Mouse (Mus musculus) frontal cortex, postnatal 25 days (tissue): ENCODE measurements around the gene Cep104.

Experiments
- DNase-seq, 2 experiments: peaks; one replicate each; pipeline ENCODE4 v3.0.0; 2022; ENCODE audit warnings: low spot score in 2 of 2

Cep104 gene

DNA sequence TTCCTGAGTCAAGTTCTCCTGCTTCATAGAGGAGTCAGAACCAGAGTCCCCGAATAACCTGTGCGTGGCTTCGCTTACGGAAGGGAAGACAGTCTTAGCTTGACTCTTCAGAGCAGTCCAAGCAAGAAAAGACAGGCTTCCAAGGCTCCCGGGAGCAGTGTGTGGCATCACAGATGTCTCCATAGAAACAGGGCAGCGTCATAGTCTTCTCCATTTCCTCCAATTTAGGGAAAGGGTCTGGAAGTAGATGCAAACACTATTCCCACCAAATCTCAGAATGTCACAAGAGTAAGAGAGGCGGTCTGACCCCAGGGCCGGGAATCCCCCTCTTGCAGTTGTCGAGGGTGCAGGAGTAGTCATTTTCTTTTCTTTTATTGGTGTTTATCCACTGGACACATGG lies 67.6 kb downstream of the Cep104 start, which contains the start of gene Ccdc27:
TSS of gene Ccdc27 (minus strand) at position 101 of the 400 bp plus-strand sequence.
- no peak for DNase-seq

DNA sequence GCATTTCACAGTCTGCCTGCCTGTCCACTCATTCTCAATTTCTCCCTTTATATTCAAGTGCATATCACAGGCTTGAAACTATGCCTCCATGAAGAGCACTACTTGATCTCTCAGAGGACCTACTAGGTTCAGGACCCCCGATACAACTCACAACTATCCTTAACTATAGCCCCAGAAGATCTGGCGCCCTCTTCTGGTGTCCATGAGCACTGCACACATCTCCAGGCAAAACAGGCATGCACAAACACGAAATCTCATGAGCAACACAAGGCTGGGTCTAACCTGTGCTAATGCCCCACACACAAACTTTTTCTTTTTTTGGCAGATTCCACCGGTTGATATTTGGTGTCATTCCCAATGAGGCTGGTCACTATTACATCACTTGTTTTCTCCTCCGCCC lies 70.8 kb downstream of the Cep104 start:
- no peak for DNase-seq

DNA sequence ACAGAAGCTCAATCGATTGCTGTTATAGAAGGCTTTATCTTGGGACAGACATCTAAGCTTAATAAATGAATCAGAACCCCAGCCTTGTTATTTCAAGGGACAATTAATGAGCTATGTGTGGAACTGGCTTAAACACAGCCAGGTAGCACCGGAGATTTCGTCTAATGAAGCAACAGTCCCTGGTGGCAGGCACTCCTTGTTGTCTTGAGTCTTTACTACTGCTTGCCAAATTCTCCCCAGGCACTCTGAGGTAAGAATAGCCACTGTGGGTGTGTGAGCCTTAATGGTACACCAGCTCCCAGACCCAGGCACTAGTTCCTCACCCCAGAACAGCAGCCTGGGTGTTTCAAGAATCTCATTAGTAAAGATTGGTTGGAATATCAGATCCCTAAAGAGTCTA lies 76.4 kb downstream of the Cep104 start:
- no peak for DNase-seq

DNA sequence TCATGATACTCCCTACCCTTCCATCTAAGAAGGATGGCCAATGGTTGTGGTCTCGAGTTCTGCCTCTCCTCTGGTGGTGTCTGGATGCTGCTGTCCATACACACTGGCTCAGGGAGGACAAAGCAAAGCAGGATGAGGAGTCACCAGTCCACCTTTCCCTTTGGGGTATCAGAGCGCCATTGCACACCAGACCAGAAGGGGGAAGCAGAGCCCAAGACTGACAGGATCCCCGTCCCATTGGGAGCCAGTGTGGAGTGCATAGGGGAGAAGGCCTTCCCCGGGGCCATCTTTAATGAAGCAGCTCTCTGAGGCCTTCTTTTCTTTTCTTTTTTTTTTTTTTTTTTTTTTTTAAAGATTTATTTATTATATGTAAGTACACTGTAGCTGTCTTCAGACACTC lies 78.1 kb downstream of the Cep104 start:
- DNase-seq, result no peak

DNA sequence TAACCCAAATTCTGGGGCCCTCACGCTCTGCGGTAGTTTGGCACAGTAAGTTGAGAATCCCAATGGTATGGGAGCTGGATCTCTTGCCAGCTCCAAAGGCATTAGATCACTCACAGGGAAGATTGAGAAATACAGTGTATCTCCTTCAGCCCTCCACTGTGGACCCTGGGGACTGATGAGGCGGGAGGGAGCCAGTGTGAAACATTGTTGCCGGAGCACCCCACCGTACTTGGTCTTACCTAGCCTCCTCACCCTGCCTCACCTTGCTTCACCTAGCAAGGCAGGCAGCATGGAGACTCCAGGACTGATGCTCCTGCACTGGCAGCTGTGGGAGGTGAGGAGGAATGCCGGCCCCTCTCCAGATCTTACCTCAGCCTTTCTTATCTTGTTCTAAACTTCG lies 80.5 kb downstream of the Cep104 start:
- DNase-seq, result no peak

DNA sequence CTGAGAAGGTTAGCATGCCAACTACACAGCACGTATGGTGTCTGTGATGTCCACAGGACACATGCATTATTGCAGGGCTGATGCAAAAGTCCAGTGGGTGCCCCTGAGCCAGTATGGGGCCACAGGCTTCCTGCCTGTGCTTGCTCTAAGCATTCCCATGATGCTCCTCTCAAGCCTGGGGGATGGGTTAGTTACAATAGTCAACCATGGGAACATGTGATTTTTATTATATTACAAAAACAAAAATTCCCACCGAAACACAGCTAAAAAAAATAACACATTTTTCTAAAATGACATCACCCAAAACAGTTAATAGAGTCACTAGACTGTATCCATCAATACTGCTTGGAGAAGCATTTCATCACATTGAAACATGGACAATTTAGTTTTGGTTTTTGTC lies 81.1 kb downstream of the Cep104 start:
- DNase-seq, result no peak

DNA sequence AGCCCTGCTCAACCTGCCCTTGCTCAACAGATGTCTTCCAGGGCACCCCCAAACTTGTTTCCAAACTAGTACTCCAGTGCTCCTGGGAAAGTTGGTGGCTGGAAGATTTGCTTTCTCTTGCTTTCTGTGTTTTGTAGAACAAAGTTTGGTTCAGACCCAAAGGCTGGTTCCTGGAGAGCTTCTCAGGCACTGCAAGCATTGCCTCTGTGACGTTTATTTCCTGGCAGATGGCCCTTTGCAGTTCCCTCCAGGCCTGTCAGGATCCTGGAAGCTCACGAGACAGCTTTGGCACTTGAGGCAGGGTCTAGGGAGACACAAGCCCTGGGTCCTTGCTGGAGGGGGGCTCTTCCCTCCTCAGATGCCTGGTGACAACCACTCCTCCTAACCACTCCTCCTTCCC lies 81.7 kb downstream of the Cep104 start:
- DNase-seq, result no peak

DNA sequence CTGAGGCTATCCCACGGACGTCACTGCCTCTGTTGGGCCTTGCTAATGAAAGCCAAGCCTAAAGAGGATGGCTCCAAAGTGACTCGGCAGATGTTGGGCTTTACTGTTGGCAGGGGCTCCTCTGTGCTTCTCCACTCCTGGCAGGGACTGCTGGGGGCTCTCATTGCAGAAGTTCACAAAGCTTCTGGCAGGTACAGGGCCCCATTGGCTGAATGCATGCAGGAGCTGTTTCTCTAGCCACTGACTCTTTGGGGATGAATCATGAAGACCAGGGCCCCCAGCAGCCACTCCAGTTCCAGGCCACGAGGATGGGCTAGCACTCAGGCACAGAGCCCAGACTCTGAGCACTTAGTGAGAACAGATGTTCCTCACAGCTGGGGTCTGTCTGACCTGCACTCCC lies 82.7 kb downstream of the Cep104 start:
- DNase-seq, result no peak
